Mouse (Mus musculus) embryonic fibroblast, embryonic 13.5 days (primary cell): Measurements from ENCODE around the gene Gm4631. TPM values are rescaled to one million over a fixed set of nuclear protein-coding genes. Genes with fewer than 3 reads are reported as not detected.
"Not testable (repeated sequence)": the region's sequence is repeated elsewhere in the genome, so short reads cannot be mapped to it uniquely, and the experiment has no call there.

Source experiments
- H3K27ac ChIP-seq: 2 replicates; pipeline ENCODE4 v1.5.1; 2012; ENCODE audit warnings: low read length, control low read depth, inconsistent platforms; ENCODE audit not compliant: insufficient read depth
- H3K4me1 ChIP-seq: 2 replicates; pipeline ENCODE4 v1.6.1; 2011; ENCODE audit warnings: low read length; ENCODE audit not compliant: control insufficient read depth, insufficient read depth
- H3K4me3 ChIP-seq: 2 replicates; pipeline ENCODE4 v1.5.1; 2011; ENCODE audit warnings: mild to moderate bottlenecking, control low read depth, low read length; ENCODE audit not compliant: insufficient read depth
- polyA plus RNA-seq: library from polyadenylated mRNA; stranded (reverse); fragments of >200 nt; gene quantifications from 2 replicates; pipeline ENCODE4 v1.2.4, GENCODE M21; 2011; ENCODE audit warnings: low read depth; ENCODE audit not compliant: missing spikeins, insufficient read length

The Gm4631 gene
- 20.9 and 31.7 TPM in 2 replicates for polyA plus RNA-seq

DNA sequence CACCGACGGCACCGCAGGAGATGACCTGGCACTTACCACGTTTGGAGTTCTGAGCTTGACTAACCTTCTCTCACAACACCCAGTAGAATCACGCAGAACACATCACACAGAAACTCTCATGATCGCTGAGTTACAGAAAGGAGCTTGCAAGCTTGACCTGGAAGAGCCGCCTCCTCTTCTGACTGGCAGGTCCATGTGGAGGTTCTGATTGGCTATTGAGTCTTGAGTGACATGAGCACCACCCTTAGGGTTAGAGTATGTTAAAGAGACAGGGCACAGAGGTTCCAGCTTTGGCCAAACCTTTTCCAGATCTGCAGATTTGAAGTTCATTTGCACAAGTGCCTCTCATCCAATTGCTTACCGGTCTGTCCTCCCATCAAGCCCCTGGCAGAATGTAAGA, at the start of gene Gm4631:
Gene Gm4631 (minus strand): TSS at position 101 of the 400 bp plus-strand sequence.
- not testable (repeated sequence) for H3K27ac ChIP-seq, H3K4me1 ChIP-seq, H3K4me3 ChIP-seq

DNA sequence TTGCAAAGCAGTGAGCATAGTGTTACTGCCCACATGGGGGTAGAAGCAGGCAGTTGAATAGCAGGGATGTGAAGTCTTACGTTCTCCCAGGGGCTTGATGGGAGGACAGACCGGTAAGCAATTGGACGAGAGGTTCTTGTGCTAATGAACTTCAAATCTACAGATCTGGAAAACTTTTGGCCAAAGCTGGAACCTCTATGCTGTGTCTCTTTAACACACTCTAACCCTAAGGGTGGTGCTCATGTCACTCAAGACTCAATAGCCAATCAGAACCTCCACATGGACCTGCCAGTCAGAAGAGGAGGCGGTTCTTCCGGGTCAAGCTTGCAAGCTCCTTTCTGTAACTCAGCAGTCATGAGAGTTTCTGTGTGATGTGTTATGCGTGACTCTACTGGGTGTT, 34.1 kb upstream of the Gm4631 start, which contains the start of gene Zfp968:
Gene Zfp968 (plus strand): TSS at position 301 of the 400 bp plus-strand sequence.
- H3K4me3 ChIP-seq, H3K4me1 ChIP-seq, H3K27ac ChIP-seq: not testable (repeated sequence)

DNA sequence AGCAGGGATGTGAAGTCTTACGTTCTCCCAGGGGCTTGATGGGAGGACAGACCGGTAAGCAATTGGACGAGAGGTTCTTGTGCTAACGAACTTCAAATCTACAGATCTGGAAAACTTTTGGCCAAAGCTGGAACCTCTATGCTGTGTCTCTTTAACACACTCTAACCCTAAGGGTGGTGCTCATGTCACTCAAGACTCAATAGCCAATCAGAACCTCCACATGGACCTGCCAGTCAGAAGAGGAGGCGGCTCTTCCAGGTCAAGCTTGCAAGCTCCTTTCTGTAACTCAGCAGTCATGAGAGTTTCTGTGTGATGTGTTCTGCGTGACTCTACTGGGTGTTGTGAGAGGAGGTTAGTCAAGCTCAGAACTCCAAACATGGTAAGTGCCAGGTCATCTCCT, 63.2 kb downstream of the Gm4631 start, which contains the start of gene Gm14440:
Gene Gm14440 (plus strand): TSS at position 301 of the 400 bp plus-strand sequence.
- not testable (repeated sequence) for H3K27ac ChIP-seq, H3K4me3 ChIP-seq, H3K4me1 ChIP-seq

Other genes with a start within 250 kb of the Gm4631 start
- 19.8 and 25.6 TPM in 2 replicates for gene Gm14399, start 196.2 kb downstream of the Gm4631 start, polyA plus RNA-seq
- gene Gm14443, start 162.3 kb downstream of the Gm4631 start, polyA plus RNA-seq: 0.38 and 0.49 TPM in 2 replicates
- 18.3 and 19.5 TPM in 2 replicates for gene Gm14391, start 131.3 kb downstream of the Gm4631 start, polyA plus RNA-seq
- 6.3 and 7.2 TPM in 2 replicates for gene Gm14440, start 63.1 kb downstream of the Gm4631 start, polyA plus RNA-seq
- 2.3 and 3.9 TPM in 2 replicates for gene Zfp968, start 34.2 kb upstream of the Gm4631 start, polyA plus RNA-seq
- gene Gm4724, start 97.6 kb upstream of the Gm4631 start, polyA plus RNA-seq: 10.5 and 13.0 TPM in 2 replicates
- gene Zfp965, start 131.8 kb upstream of the Gm4631 start, polyA plus RNA-seq: 19.4 and 37.5 TPM in 2 replicates